Mouse (Mus musculus) cortical plate, adult 2 months (tissue): ENCODE data around the gene Sgcg.

ENCODE experiments used
- CTCF ChIP-seq: fragments of 200-500 bp; IDR thresholded peaks from 2 replicates; pipeline ENCODE4 v1.5.1; 2011; ENCODE audit warnings: mild to moderate bottlenecking, control low read depth, low read length; ENCODE audit not compliant: insufficient read depth; ENCODE audit errors: extremely low read depth
- POLR2A ChIP-seq: fragments of 200-500 bp; IDR thresholded peaks from 2 replicates; pipeline ENCODE4 v1.6.1; 2011; ENCODE audit warnings: mild to moderate bottlenecking, low read length, control low read depth; ENCODE audit not compliant: insufficient read depth; ENCODE audit errors: extremely low read depth

- peak; percentile 58 for TF ChIP-seq CTCF
- TF ChIP-seq POLR2A, result no peak
Observed at GRCm38 (mm10) chr14:61294738-61295079, 36.4 kb upstream of the Sgcg start.
